In the genomic region with DNA sequence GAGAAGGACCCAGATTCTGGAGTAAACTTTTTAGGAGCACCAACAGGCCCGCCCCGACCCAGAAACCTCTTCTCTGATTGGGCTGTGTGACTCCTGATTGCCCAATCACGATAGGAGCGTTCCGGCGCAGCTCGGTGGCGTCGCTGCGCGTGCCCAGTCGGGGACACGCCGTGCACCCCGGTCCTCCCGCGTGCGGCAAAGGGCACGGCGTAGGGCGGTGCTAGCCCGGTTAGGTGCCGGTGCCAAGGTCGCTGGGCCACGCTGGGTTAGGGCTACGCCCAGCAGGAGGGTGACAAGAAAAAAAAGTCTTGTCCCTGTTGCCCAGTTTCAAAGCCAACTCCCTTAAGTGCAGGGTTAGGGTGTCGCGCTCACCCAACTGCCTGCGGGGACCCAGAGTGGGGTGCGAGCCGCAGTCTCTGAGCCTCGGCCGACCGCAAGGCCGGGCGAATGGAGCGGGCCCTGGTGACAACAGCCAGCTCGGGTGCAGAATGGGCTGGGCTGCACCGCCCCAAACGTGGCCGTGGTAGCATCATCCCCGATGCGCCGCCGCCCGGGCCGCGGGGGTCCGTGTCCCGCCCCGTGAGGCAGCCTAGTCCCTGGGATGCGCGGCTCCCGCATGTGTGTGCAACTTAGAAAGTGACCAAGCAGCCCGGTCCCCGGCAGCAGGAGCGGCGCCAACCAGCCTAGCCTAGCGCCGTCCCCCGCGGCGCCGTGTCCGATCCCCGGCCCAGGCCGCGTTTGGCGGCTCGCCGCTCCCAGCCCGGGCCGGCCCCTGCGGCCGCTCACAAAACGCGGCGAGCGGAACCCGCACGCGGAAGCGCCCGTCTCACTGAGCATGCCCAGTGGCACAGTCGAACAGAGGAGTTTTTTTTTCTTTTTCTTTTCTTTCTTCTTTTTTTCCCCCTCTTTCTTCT, we compare ENCODE assay signal across 8 mouse cellular contexts. TPM values are rescaled to one million over a fixed set of nuclear protein-coding genes. Genes with fewer than 3 reads are reported as not detected.
DNase-seq lines count a peak whose midpoint lies in the region; ATAC-seq and TF ChIP-seq lines count a peak whose summit lies in the region.

A gene (plus strand): TSS at position 832 of the 914 bp plus-strand sequence.

- H3K9ac ChIP-seq in ES-Bruce4 (ENCODE audit: low read depth, poor library complexity, severe bottlenecking): peak within 1 kb of the TSS; percentile 92
- peak within 1 kb of the TSS; percentile 92 for H3K9ac ChIP-seq in forebrain, embryonic 13.5 days
- peak within 1 kb of the TSS; percentile 96 for H3K9ac ChIP-seq in liver, postnatal 0 days (replicated peaks)
- peak within 1 kb of the TSS; percentile 82 for H3K9ac ChIP-seq in neural tube, embryonic 14.5 days (replicated peaks; ENCODE audit: low read depth, low read length)

- peak within 1 kb of the TSS; percentile 91 for H3K4me3 ChIP-seq in ES-Bruce4 (ENCODE audit: low read depth, low read length)
- H3K4me3 ChIP-seq in forebrain, embryonic 13.5 days: peak within 1 kb of the TSS; percentile 78
- H3K4me3 ChIP-seq in liver, postnatal 0 days (ENCODE audit: low read depth, low read length): peak within 1 kb of the TSS; percentile 96
- peak within 1 kb of the TSS; percentile 73 for H3K4me3 ChIP-seq in neural tube, embryonic 14.5 days (ENCODE audit: low read depth, low read length)

- no peaks in the 10 kb centered on the region for H3K27me3 ChIP-seq in ES-Bruce4 (ENCODE audit: control insufficient read depth, insufficient read depth, low read length, poor library complexity, severe bottlenecking)
- no peaks in the 10 kb centered on the region for H3K27me3 ChIP-seq in forebrain, embryonic 13.5 days
- no peaks in the 10 kb centered on the region for H3K27me3 ChIP-seq in liver, postnatal 0 days (ENCODE audit: insufficient read depth, low read length)
- H3K27me3 ChIP-seq in neural tube, embryonic 14.5 days (ENCODE audit: control insufficient read depth, insufficient read depth, low read length): no peaks in the 10 kb centered on the region

- TF ChIP-seq POLR2A in ES-Bruce4 (IDR thresholded peaks at IDR 0.05; ENCODE audit: insufficient read depth, low read length): peak; percentile 63

- H3K27ac ChIP-seq in ES-Bruce4 (ENCODE audit: insufficient read depth, low read length): peak within 1 kb of the TSS; percentile 71
- peak within 1 kb of the TSS; percentile 99 for H3K27ac ChIP-seq in forebrain, embryonic 13.5 days
- peak within 1 kb of the TSS; percentile 100 for H3K27ac ChIP-seq in liver, postnatal 0 days (ENCODE audit: low read depth)
- peak within 1 kb of the TSS; percentile 96 for H3K27ac ChIP-seq in neural tube, embryonic 14.5 days (ENCODE audit: low read depth, low read length)

- ATAC-seq in cerebellum, adult (ENCODE audit: insufficient number of reproducible peaks, low FRiP score, low TSS enrichment): peak; percentile 90
- peak; percentile 97 for ATAC-seq in forebrain, embryonic 13.5 days
- ATAC-seq in liver, postnatal 0 days: peak; percentile 89
- ATAC-seq in neural tube, embryonic 14.5 days (ENCODE audit: low read depth): peak; percentile 97

- H3K9me3 ChIP-seq in ES-Bruce4 (replicated peaks; ENCODE audit: control insufficient read depth, insufficient read depth, low read length, poor library complexity, severe bottlenecking): no peaks in the 10 kb centered on the region
- H3K9me3 ChIP-seq in forebrain, embryonic 13.5 days (replicated peaks): no peaks in the 10 kb centered on the region
- no peaks in the 10 kb centered on the region for H3K9me3 ChIP-seq in liver, postnatal 0 days (ENCODE audit: low read length)
- H3K9me3 ChIP-seq in neural tube, embryonic 14.5 days (ENCODE audit: control insufficient read depth, low read length): no peaks in the 10 kb centered on the region

- peaks cover 4% of the 10 kb centered on the region for H3K4me1 ChIP-seq in ES-Bruce4 (ENCODE audit: control insufficient read depth, insufficient read depth, low read length)
- H3K4me1 ChIP-seq in forebrain, embryonic 13.5 days: peaks cover 30% of the 10 kb centered on the region
- peaks cover 20% of the 10 kb centered on the region for H3K4me1 ChIP-seq in liver, postnatal 0 days (ENCODE audit: insufficient read depth)
- H3K4me1 ChIP-seq in neural tube, embryonic 14.5 days (ENCODE audit: control insufficient read depth, insufficient read depth, low read length): 0 out of 2 replicates have a peak, but pooled peaks cover 8% of the 10 kb centered on the region

- no peaks in the 10 kb centered on the region for H3K36me3 ChIP-seq in ES-Bruce4 (ENCODE audit: control insufficient read depth, insufficient read depth, low read length, poor library complexity, severe bottlenecking)
- H3K36me3 ChIP-seq in forebrain, embryonic 13.5 days (ENCODE audit: poor library complexity, severe bottlenecking): no peaks in the 10 kb centered on the region
- no peaks in the 10 kb centered on the region for H3K36me3 ChIP-seq in liver, postnatal 0 days (replicated peaks; ENCODE audit: insufficient read depth, low read length)
- H3K36me3 ChIP-seq in neural tube, embryonic 14.5 days (ENCODE audit: control insufficient read depth, insufficient read depth, low read length): no peaks in the 10 kb centered on the region

- WGBS in forebrain, embryonic 13.5 days: under 1% methylated on average over 85 of the region's 85 CpGs
- WGBS in large intestine, adult 2 months: under 1% methylated on average over 85 of the region's 85 CpGs
- under 1% methylated on average over 74 of the region's 85 CpGs for WGBS in liver, postnatal 0 days (ENCODE audit: insufficient replicate concordance)
- WGBS in neural tube, embryonic 14.5 days: under 1% methylated on average over 82 of the region's 85 CpGs

- intact Hi-C loops in heart, postnatal 10 days (cut with DNase I): loop anchor here (10.0 kb wide), 1 partner anchor 281 kb away; no protein-coding TSS in a partner anchor

- TF ChIP-seq CTCF in ES-Bruce4 (IDR thresholded peaks at IDR 0.05; ENCODE audit: low read depth, low read length): no peak
- TF ChIP-seq CTCF in liver, postnatal 0 days (IDR thresholded peaks at IDR 0.05; ENCODE audit: low read depth): no peak

- no peak for TF ChIP-seq EP300 in ES-Bruce4 (IDR thresholded peaks at IDR 0.05; ENCODE audit: insufficient read depth, low read depth, low read length)
- TF ChIP-seq EP300 in liver, postnatal 0 days (IDR thresholded peaks at IDR 0.05; ENCODE audit: low read depth): no peak

- DNase-seq in heart, postnatal 10 days: peak; percentile 96 to 97
- peak; percentile 88 for DNase-seq in large intestine, adult 2 months (ENCODE audit: low read depth, low spot score)
- DNase-seq in liver, postnatal 0 days: peak; percentile 95
- peak; percentile 92 for DNase-seq in testis, postnatal 10 days (ENCODE audit: low spot score)

- H3K4me2 ChIP-seq in forebrain, embryonic 13.5 days: peak within 1 kb of the TSS; percentile 75
- H3K4me2 ChIP-seq in liver, postnatal 0 days (ENCODE audit: low read depth, low read length): peak within 1 kb of the TSS; percentile 98
- peak within 1 kb of the TSS; percentile 78 for H3K4me2 ChIP-seq in neural tube, embryonic 14.5 days (ENCODE audit: low read depth, low read length)

RNA-seq across cellular contexts. Expression of the gene that starts here (rescaled TPM):
- polyA plus RNA-seq in ES-Bruce4 (2011; ENCODE audit: insufficient read depth, insufficient read length, low read depth, missing spikeins): 16.4 and 20.1 TPM in 2 replicates
- 48.1 and 48.2 TPM in 2 replicates for polyA plus RNA-seq in forebrain, embryonic 13.5 days (2015; fragmentation: Nextera tagmentation; extraction: Ambion mirVana)
- 10 to 100 TPM; 30.7 to 31.1 TPM for total RNA-seq in heart, postnatal 10 days (2021)
- polyA plus RNA-seq in large intestine, adult 2 months (2012; rRNA removed): 2.1 and 2.4 TPM in 2 replicates
- polyA plus RNA-seq in liver, postnatal 0 days (2015; fragmentation: Nextera tagmentation; extraction: Ambion mirVana): 4.7 and 5.6 TPM in 2 replicates
- 46.8 and 53.8 TPM in 2 replicates for polyA plus RNA-seq in neural tube, embryonic 14.5 days (2014; fragmentation: Nextera tagmentation; extraction: Ambion mirVana)

Comparison
In these comparisons a context has a peak if more than half of its experiments do, and no peak if none do; other contexts are left out.
1. Peak in every context shown above with its lines: DNase-seq, ATAC-seq, H3K4me3 ChIP-seq and H3K27ac ChIP-seq.